Mouse (Mus musculus): Measurements from ENCODE around the gene Mtfr2.

- TF ChIP-seq CTCF (IDR thresholded peaks at IDR 0.05; ENCODE audit: borderline replicate concordance, control insufficient read depth, extremely low read depth, insufficient read depth, low read length, poor library complexity): no peak
- no peak for TF ChIP-seq POLR2A (IDR thresholded peaks at IDR 0.05; ENCODE audit: control insufficient read depth, extremely low read depth, insufficient read depth, low read length, poor library complexity)
These were observed 33.8 kb downstream of the Mtfr2 start for GRCm38 (mm10) chr10:20381352-20381751.
